Mouse (Mus musculus) CH12.LX (cell line): ENCODE results near the gene Atp6v1g2. TPM values are rescaled to one million over a fixed set of nuclear protein-coding genes. Genes with fewer than 3 reads are reported as not detected.

Experiments used
- DNase-seq: peaks from one replicate; pipeline ENCODE4 v3.0.0-alpha.2; 2013; ENCODE audit errors: extremely low read depth
- H3K27ac ChIP-seq: 2 replicates; pipeline ENCODE4 v1.5.1; 2012; ENCODE audit warnings: low read depth, mild to moderate bottlenecking, control low read depth, moderate library complexity; ENCODE audit not compliant: insufficient read depth
- H3K27me3 ChIP-seq: replicated peaks from 2 replicates; pipeline ENCODE3; 2012; ENCODE audit warnings: inconsistent platforms
- H3K36me3 ChIP-seq, 2 experiments: replicated peaks in 1 of 2; 2 replicates each; pipeline versions ENCODE3 to v1.6.1; 2012; ENCODE audit warnings: inconsistent platforms in 1 of 2, low read length in 1 of 2, mild to moderate bottlenecking in 1 of 2, mixed read lengths in 1 of 2, moderate library complexity in 1 of 2; ENCODE audit not compliant: control insufficient read depth in 1 of 2, insufficient read depth in 1 of 2
- H3K4me1 ChIP-seq, 2 experiments: 2 replicates each; pipeline ENCODE4 v1.6.1; 2012; ENCODE audit warnings: inconsistent platforms in 1 of 2, moderate library complexity in 1 of 2; ENCODE audit not compliant: insufficient read depth in 2 of 2, control insufficient read depth in 1 of 2
- H3K4me2 ChIP-seq: 2 replicates; pipeline ENCODE4 v1.6.1; 2012; ENCODE audit warnings: low read depth, mild to moderate bottlenecking, control low read depth; ENCODE audit not compliant: poor library complexity, insufficient read depth, severe bottlenecking
- H3K4me3 ChIP-seq, 3 experiments: fragments of 150-350 bp in 1 of 3; sonication (generic) in 1 of 3; replicated peaks in 1 of 3; 2 replicates each; pipeline versions ENCODE3 to v1.5.1; 2011 to 2012; ENCODE audit warnings: low read depth in 2 of 3, low read length in 2 of 3, mild to moderate bottlenecking in 2 of 3, moderate library complexity in 2 of 3, control low read depth in 1 of 3, improper control_type of control experiment in 1 of 3, inconsistent platforms in 1 of 3, mixed read lengths in 1 of 3; ENCODE audit not compliant: poor library complexity in 1 of 3
- H3K79me2 ChIP-seq: replicated peaks from 2 replicates; pipeline ENCODE4 v1.6.1; 2012; ENCODE audit warnings: mild to moderate bottlenecking, moderate library complexity; ENCODE audit not compliant: control insufficient read depth, poor library complexity, insufficient read depth, severe bottlenecking; ENCODE audit errors: extremely low read depth
- H3K9ac ChIP-seq: 2 replicates; pipeline ENCODE4 v1.6.1; 2012; ENCODE audit warnings: low read depth, mild to moderate bottlenecking, control low read depth, moderate library complexity; ENCODE audit not compliant: insufficient read depth
- H3K9me3 ChIP-seq: replicated peaks from 2 replicates; pipeline ENCODE3; 2012; ENCODE audit warnings: low read length, inconsistent platforms, mixed read lengths
- BHLHE40 ChIP-seq: IDR thresholded peaks from 2 replicates; pipeline ENCODE4 v1.6.1; 2011; ENCODE audit warnings: mild to moderate bottlenecking, low read depth, low read length, improper control_type of control experiment
- CHD1 ChIP-seq: IDR thresholded peaks from 2 replicates; pipeline ENCODE4 v1.6.1; 2012; ENCODE audit warnings: low read depth, low read length, improper control_type of control experiment, inconsistent platforms
- CHD2 ChIP-seq: IDR thresholded peaks from 2 replicates; pipeline ENCODE4 v1.6.1; 2011; ENCODE audit warnings: low read length, improper control_type of control experiment
- E2F4 ChIP-seq: IDR thresholded peaks from 2 replicates; pipeline ENCODE4 v1.6.1; 2011; ENCODE audit warnings: low read depth, low read length, improper control_type of control experiment; ENCODE audit not compliant: insufficient replicate concordance
- ELF1 ChIP-seq: IDR thresholded peaks from 2 replicates; pipeline ENCODE4 v1.6.1; 2014; ENCODE audit warnings: low read depth, mild to moderate bottlenecking, inconsistent platforms, low read length, improper control_type of control experiment
- GABPA ChIP-seq: IDR thresholded peaks from 2 replicates; pipeline ENCODE4 v1.6.1; 2012; ENCODE audit warnings: low read depth, low read length, improper control_type of control experiment, inconsistent platforms; ENCODE audit not compliant: insufficient replicate concordance
- HCFC1 ChIP-seq: IDR thresholded peaks from 2 replicates; pipeline ENCODE4 v1.6.1; 2012; ENCODE audit warnings: low read depth, mild to moderate bottlenecking, inconsistent platforms, low read length, improper control_type of control experiment
- IRF4 ChIP-seq: IDR thresholded peaks from 2 replicates; pipeline ENCODE4 v1.6.1; 2014; ENCODE audit warnings: low read depth, mild to moderate bottlenecking, inconsistent platforms, low read length, improper control_type of control experiment
- JUND ChIP-seq: conservative IDR thresholded peaks from 2 replicates; pipeline ENCODE4 v1.6.1; 2011; ENCODE audit warnings: low read depth, low read length, improper control_type of control experiment
- MAFK ChIP-seq: IDR thresholded peaks from 2 replicates; pipeline ENCODE4 v1.6.1; 2011; ENCODE audit warnings: low read length, improper control_type of control experiment; ENCODE audit not compliant: insufficient replicate concordance
- MAX ChIP-seq: IDR thresholded peaks from 2 replicates; pipeline ENCODE4 v1.6.1; 2011; ENCODE audit warnings: low read length, improper control_type of control experiment
- MXI1 ChIP-seq: IDR thresholded peaks from 2 replicates; pipeline ENCODE4 v1.6.1; 2011; ENCODE audit warnings: mild to moderate bottlenecking, low read depth, low read length, improper control_type of control experiment
- MYC ChIP-seq: IDR thresholded peaks from 2 replicates; pipeline ENCODE4 v1.6.1; 2011; ENCODE audit warnings: low read depth, mild to moderate bottlenecking, improper control_type of control experiment, low read length
- NELFE ChIP-seq: IDR thresholded peaks from 2 replicates; pipeline ENCODE4 v1.6.1; 2011; ENCODE audit warnings: low read depth, low read length, improper control_type of control experiment
- POLR2A ChIP-seq: IDR thresholded peaks from 2 replicates; pipeline ENCODE4 v1.6.1; 2011; ENCODE audit warnings: low read depth, mild to moderate bottlenecking, improper control_type of control experiment, low read length
- POLR2AphosphoS2 ChIP-seq: IDR thresholded peaks from 2 replicates; pipeline ENCODE4 v1.6.1; 2011; ENCODE audit warnings: low read depth, low read length, improper control_type of control experiment
- SIN3A ChIP-seq: IDR thresholded peaks from 2 replicates; pipeline ENCODE4 v1.6.1; 2012; ENCODE audit warnings: low read length, improper control_type of control experiment, inconsistent platforms
- SMC3 ChIP-seq: IDR thresholded peaks from 2 replicates; pipeline ENCODE4 v1.6.1; 2011; ENCODE audit warnings: low read depth, low read length, improper control_type of control experiment
- TBP ChIP-seq: conservative IDR thresholded peaks from 2 replicates; pipeline ENCODE4 v1.6.1; 2011; ENCODE audit warnings: low read depth, low read length, improper control_type of control experiment
- TCF12 ChIP-seq: IDR thresholded peaks from 2 replicates; pipeline ENCODE4 v1.6.1; 2014; ENCODE audit warnings: low read depth, mild to moderate bottlenecking, inconsistent platforms, low read length, improper control_type of control experiment
- UBTF ChIP-seq: IDR thresholded peaks from 2 replicates; pipeline ENCODE4 v1.6.1; 2012; ENCODE audit warnings: low read depth, mild to moderate bottlenecking, inconsistent platforms, low read length, improper control_type of control experiment, moderate library complexity
- ZNF384 ChIP-seq: IDR thresholded peaks from 2 replicates; pipeline ENCODE4 v1.6.1; 2012; ENCODE audit warnings: low read depth, low read length, improper control_type of control experiment, inconsistent platforms
- dilution Hi-C: fragments of 300-500 bp; cut with MboI; formaldehyde crosslinking; loops from 2 replicates; pipeline ENCODE4 v1.14.3; 2020; ENCODE audit warnings: low sequenced_read_pairs; ENCODE audit not compliant: extremely low pct_unique_long_range_greater_than_20kb, extremely low pct_ligation_motif_present
- in situ Hi-C: fragments of 300-500 bp; cut with MboI; formaldehyde crosslinking; loops from 3 replicates; pipeline ENCODE4 v1.14.3; 2019; ENCODE audit warnings: low sequenced_read_pairs, low pct_ligation_motif_present, low pct_unique_long_range_greater_than_20kb, mixed read lengths
- polyA plus RNA-seq: library from polyadenylated mRNA; unstranded; fragments of >175 nt; gene quantifications from 2 replicates; pipeline ENCODE4 v1.2.1, GENCODE M21; 2012; ENCODE audit warnings: low read depth; ENCODE audit not compliant: insufficient read length
- total RNA-seq, 2 experiments: library from RNA; depleted of rRNA; stranded (reverse); fragments of 300-350 nt in 1 of 2; fragments of >200 nt in 1 of 2; gene quantifications; 2 replicates each; pipeline ENCODE4 v1.2.3; 2012 to 2014

The Atp6v1g2 gene
- 0.76 and 0.88 TPM in 2 replicates for total RNA-seq (2012; rRNA removed)
- total RNA-seq (2014; rRNA removed) = 0.23 and 0.27 TPM in 2 replicates
- 1.4 and 2.0 TPM in 2 replicates for polyA plus RNA-seq

GRCm38 (mm10) chr17:35233114-35233980, at the start of gene Atp6v1g2:
Gene Atp6v1g2 (plus strand): TSS chr17:35233660.
- Histone ChIP-seq H3K4me1 (peaks cover 17 to 56% of the 10 kb centered on the region in 2 experiments), H3K9me3 (no peaks in the 10 kb centered on the region), H3K79me2 (peaks cover 31% of the 10 kb centered on the region), H3K9ac (peak within 1 kb of the TSS; percentile 99), H3K27ac (peak within 1 kb of the TSS; percentile 95), H3K27me3 (no peaks in the 10 kb centered on the region), H3K4me2 (peak within 1 kb of the TSS; percentile 57; the same call in 1 of the 2 replicates), H3K4me3 (peak within 1 kb of the TSS; percentile 67 to 100 (median 86)), H3K36me3 (peaks cover 25 to 56% of the 10 kb centered on the region in 2 experiments)
- no peak for DNase-seq
- dilution Hi-C loops (no loop called here), in situ Hi-C loops (loop anchor here (5.0 to 10.0 kb wide), 3 partner anchors 61 to 219 kb away; partner anchors contain the start of genes Ly6g5b and Vwa7)
- TF ChIP-seq JUND = no peak
- TF ChIP-seq HCFC1 = no peak
- TF ChIP-seq MAX = no peak
- TF ChIP-seq UBTF = no peak
- TF ChIP-seq NELFE = no peak
- TF ChIP-seq ZNF384 = no peak
- no peak for TF ChIP-seq MAFK
- no peak for TF ChIP-seq E2F4
- TF ChIP-seq POLR2AphosphoS2 = no peak

- H3K9ac ChIP-seq = peak overlapping the region; percentile 59
Observed at GRCm38 (mm10) chr17:35185639-35186611, 47.5 kb upstream of the Atp6v1g2 start.

More at GRCm38 (mm10) chr17:35185639-35186611, 47.5 kb upstream of the Atp6v1g2 start:
- no peak for TF ChIP-seq POLR2AphosphoS2
- no peak for TF ChIP-seq SMC3
- TF ChIP-seq ELF1 = peak; percentile 73
- no peak for TF ChIP-seq MAFK
- 0 out of 2 replicates have a peak, but pooled peaks have one; percentile 21 for TF ChIP-seq MXI1
- 0 out of 2 replicates have a peak, but pooled peaks have one; percentile 52 for TF ChIP-seq TBP
- peak; percentile 54 for TF ChIP-seq POLR2A
- TF ChIP-seq CHD1 = no peak
- no peak; the same call in 1 of the 2 replicates for TF ChIP-seq IRF4
- TF ChIP-seq SIN3A = peak; percentile 88
- TF ChIP-seq TCF12 = no peak
- peak; percentile 41; the same call in 1 of the 2 replicates for TF ChIP-seq MYC
- TF ChIP-seq CHD2 = 0 out of 2 replicates have a peak, but pooled peaks have one; percentile 17
- TF ChIP-seq HCFC1 = peak; percentile 44
- no peak for TF ChIP-seq GABPA
- TF ChIP-seq BHLHE40 = 0 out of 2 replicates have a peak, but pooled peaks have one; percentile 13
- TF ChIP-seq, all 38 proteins: peak for 9
- DNase-seq = peak; percentile 88
- Histone ChIP-seq H3K9me3 (no peaks in the 10 kb centered on the region), H3K79me2 (no peaks in the 10 kb centered on the region), H3K27me3 (no peaks in the 10 kb centered on the region), H3K4me3 (peak overlapping the region; percentile 48 to 60 (median 54)), H3K27ac (peak overlapping the region; percentile 31; the same call in 1 of the 2 replicates), H3K4me2 (peak overlapping the region; percentile 81), H3K36me3 (peaks cover 0 to 11% of the 10 kb centered on the region in 2 experiments), H3K4me1 (peaks cover 24 to 68% of the 10 kb centered on the region in 2 experiments)
- dilution Hi-C loops (no loop called here), in situ Hi-C loops (no loop called here)
